Mouse (Mus musculus): ENCODE measurements around the gene Pik3ca. TPM values are rescaled to one million over a fixed set of nuclear protein-coding genes. Genes with fewer than 3 reads are reported as not detected.

Gene Pik3ca
- polyA plus RNA-seq, 1 experiment from 2014 or later, result 17.3 TPM

DNA sequence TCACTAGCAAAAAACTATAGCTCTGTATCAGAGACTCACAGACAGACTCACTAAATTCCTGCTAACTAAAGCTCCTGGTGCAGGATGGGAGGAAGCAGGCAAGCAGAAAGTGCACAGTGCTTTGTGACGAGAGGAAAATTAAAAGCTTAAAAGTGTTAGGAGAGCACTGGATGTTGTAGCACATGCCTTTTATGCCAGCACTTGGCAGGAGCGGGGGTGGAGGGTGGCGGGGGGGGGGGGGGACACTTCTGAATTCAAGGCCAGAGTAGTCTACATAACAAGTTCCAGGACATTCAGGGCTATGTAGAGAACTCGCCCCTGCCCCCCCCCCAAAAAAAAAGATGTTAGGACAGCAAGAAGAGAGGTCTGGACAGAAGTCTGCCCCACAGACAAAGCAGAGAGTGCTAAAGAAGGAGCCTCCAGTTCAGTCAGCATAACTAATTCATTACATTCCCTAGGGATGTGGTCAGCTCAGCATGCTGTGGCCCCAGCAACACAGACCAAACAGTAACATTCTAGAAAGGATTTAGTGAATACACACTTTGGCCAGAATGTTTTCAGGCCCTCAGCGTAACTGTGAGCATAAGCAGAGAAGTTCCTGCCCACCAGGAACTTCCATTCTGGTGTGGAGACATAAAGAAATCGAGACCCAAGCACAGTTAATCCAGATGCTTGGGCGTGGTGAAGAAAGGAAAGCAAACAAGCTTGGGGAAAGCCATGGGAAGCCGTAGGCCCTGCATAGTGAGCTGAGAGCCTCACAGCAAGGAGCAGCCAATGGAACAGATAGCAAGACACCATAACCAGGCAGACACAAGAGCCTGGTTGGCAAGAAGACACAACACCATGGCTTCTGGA is 98.6 kb downstream of the Pik3ca start:
- WGBS, result 45% methylated on average over 8 of the region's 8 CpGs
- TF ChIP-seq CTCF (IDR thresholded peaks at IDR 0.05; ENCODE audit: low read depth), result no peak
- Histone ChIP-seq H3K27ac (ENCODE audit: low read depth) (no peak overlapping the region), H3K27me3 (ENCODE audit: insufficient read depth, low read length) (no peaks in the 10 kb centered on the region), H3K9me3 (ENCODE audit: low read depth, low read length) (no peaks in the 10 kb centered on the region), H3K9ac (no peak overlapping the region), H3K4me3 (ENCODE audit: low read depth, low read length) (no peak overlapping the region), H3K36me3 (ENCODE audit: insufficient read depth) (no peaks in the 10 kb centered on the region), H3K4me1 (ENCODE audit: insufficient read depth) (no peaks in the 10 kb centered on the region), H3K4me2 (no peak overlapping the region)
- no peak for DNase-seq
- no peak for ATAC-seq (ENCODE audit: insufficient read depth)

GRCm38 (mm10) chr3:32496711-32497070 is 99.2 kb downstream of the Pik3ca start:
- Histone ChIP-seq H3K4me1 (ENCODE audit: insufficient read depth) (no peaks in the 10 kb centered on the region), H3K4me3 (ENCODE audit: low read depth, low read length) (no peak overlapping the region), H3K36me3 (ENCODE audit: insufficient read depth) (no peaks in the 10 kb centered on the region), H3K27ac (ENCODE audit: low read depth) (no peak overlapping the region), H3K9me3 (ENCODE audit: low read depth, low read length) (no peaks in the 10 kb centered on the region), H3K27me3 (ENCODE audit: insufficient read depth, low read length) (no peaks in the 10 kb centered on the region), H3K4me2 (no peak overlapping the region), H3K9ac (no peak overlapping the region)
- ATAC-seq (ENCODE audit: insufficient read depth) (no peak), DNase-seq (no peak)
- 100% methylated on average over 1 of the region's 1 CpGs for WGBS
- no peak for TF ChIP-seq CTCF (IDR thresholded peaks at IDR 0.05; ENCODE audit: low read depth)

DNA sequence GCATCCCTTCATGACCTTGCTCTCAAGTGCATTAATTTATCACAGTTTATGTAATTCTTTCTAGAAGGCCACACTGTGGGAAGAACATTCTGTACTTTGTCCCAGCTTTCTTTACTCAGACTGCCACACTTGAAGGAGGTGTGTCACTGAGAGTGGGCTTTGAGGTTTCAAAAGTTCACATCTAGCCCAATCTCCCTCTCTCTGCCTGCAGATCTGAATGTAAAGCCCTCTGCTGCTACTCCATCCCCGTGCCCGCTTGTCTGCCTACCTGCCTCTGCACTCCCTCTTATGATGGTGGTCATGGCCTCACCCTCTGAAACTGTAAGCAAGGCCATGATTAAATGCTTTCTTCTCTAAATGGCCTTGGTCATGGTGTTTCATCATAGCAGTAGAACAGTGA is 102.9 kb downstream of the Pik3ca start:
- ATAC-seq (ENCODE audit: insufficient read depth), result no peak
- no peak for DNase-seq
- no peak for TF ChIP-seq CTCF (IDR thresholded peaks at IDR 0.05; ENCODE audit: low read depth)

GRCm38 (mm10) chr3:32505841-32506240 is 108.4 kb downstream of the Pik3ca start:
- Histone ChIP-seq H3K27me3 (ENCODE audit: insufficient read depth, low read length) (no peaks in the 10 kb centered on the region), H3K9ac (no peak overlapping the region), H3K9me3 (ENCODE audit: low read depth, low read length) (no peaks in the 10 kb centered on the region), H3K4me1 (ENCODE audit: insufficient read depth) (no peaks in the 10 kb centered on the region), H3K4me2 (no peak overlapping the region), H3K4me3 (ENCODE audit: low read depth, low read length) (no peak overlapping the region), H3K36me3 (ENCODE audit: insufficient read depth) (no peaks in the 10 kb centered on the region), H3K27ac (ENCODE audit: low read depth) (no peak overlapping the region)
- WGBS, result 65% methylated on average over 3 of the region's 3 CpGs
- DNase-seq (no peak), ATAC-seq (ENCODE audit: insufficient read depth) (no peak)
- TF ChIP-seq CTCF (IDR thresholded peaks at IDR 0.05; ENCODE audit: low read depth), result no peak

More for the DNA sequence above, 102.9 kb downstream of the Pik3ca start:
- no peak overlapping the region for H3K9ac ChIP-seq
- no peaks in the 10 kb centered on the region for H3K27me3 ChIP-seq (ENCODE audit: insufficient read depth, low read length)
- H3K27ac ChIP-seq (ENCODE audit: low read depth), result no peak overlapping the region
- no peaks in the 10 kb centered on the region for H3K36me3 ChIP-seq (ENCODE audit: insufficient read depth)
- no peaks in the 10 kb centered on the region for H3K9me3 ChIP-seq (ENCODE audit: low read depth, low read length)
- H3K4me3 ChIP-seq (ENCODE audit: low read depth, low read length), result no peak overlapping the region
- H3K4me2 ChIP-seq, result no peak overlapping the region
- no peaks in the 10 kb centered on the region for H3K4me1 ChIP-seq (ENCODE audit: insufficient read depth)
- WGBS, result 87% methylated on average over 2 of the region's 2 CpGs

- H3K9me3 ChIP-seq (ENCODE audit: low read depth, low read length), result no peaks in the 10 kb centered on the region
- H3K4me1 ChIP-seq (ENCODE audit: insufficient read depth), result no peaks in the 10 kb centered on the region
- no peak overlapping the region for H3K4me3 ChIP-seq (ENCODE audit: low read depth, low read length)
- H3K27ac ChIP-seq (ENCODE audit: low read depth), result no peak overlapping the region
- no peaks in the 10 kb centered on the region for H3K27me3 ChIP-seq (ENCODE audit: insufficient read depth, low read length)
- H3K9ac ChIP-seq, result no peak overlapping the region
- no peak for TF ChIP-seq CTCF (IDR thresholded peaks at IDR 0.05; ENCODE audit: low read depth)
- no peak overlapping the region for H3K4me2 ChIP-seq
- ATAC-seq (ENCODE audit: insufficient read depth), result no peak
- peak; percentile 61 for DNase-seq
- 52% methylated on average over 11 of the region's 11 CpGs for WGBS
- H3K36me3 ChIP-seq (ENCODE audit: insufficient read depth), result no peaks in the 10 kb centered on the region
These were observed 109.1 kb downstream of the Pik3ca start for GRCm38 (mm10) chr3:32506366-32507225.

DNA sequence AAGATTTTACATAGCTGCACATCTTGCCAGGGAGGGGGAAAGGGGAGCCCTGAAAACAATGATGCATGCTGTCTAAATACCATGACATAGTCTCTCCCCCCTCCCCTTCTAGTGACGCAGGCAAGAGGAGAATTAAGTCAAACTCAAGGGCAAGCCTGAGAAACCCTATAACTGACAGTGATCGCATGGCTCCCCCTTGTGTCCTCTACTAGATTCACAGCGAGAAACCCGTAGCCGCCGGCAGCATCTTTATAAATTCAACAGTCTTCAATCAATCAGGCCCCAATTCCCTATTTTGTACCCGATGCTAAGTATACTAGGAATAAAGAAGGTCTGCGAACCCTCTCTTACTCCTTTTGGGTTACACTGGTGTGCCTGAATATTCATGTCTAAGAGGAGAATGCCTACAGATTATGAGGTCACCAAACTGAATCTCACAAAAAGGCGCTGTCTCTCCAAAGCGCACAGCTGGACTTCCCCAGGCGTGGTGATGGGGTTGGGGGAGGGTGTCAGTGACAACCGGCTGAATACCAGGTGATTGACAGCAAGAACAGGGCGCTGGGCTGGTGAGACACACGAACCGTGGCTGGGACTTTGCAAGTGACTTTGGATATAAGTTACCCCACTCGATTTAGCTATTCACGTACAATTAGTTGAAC is 111.3 kb downstream of the Pik3ca start:
- TF ChIP-seq CTCF (IDR thresholded peaks at IDR 0.05; ENCODE audit: low read depth), result peak; percentile 78
- Histone ChIP-seq H3K4me3 (ENCODE audit: low read depth, low read length) (peak overlapping the region; percentile 84; the same call in 1 of the 2 replicates), H3K4me1 (ENCODE audit: insufficient read depth) (no peaks in the 10 kb centered on the region), H3K27me3 (ENCODE audit: insufficient read depth, low read length) (no peaks in the 10 kb centered on the region), H3K4me2 (peak overlapping the region; percentile 71), H3K27ac (ENCODE audit: low read depth) (no peak overlapping the region), H3K9me3 (ENCODE audit: low read depth, low read length) (no peaks in the 10 kb centered on the region), H3K9ac (no peak overlapping the region), H3K36me3 (ENCODE audit: insufficient read depth) (peaks cover 7% of the 10 kb centered on the region; the same call in 1 of the 2 replicates)
- ATAC-seq (ENCODE audit: insufficient read depth) (no peak), DNase-seq (peak; percentile 91)
- 3% methylated on average over 17 of the region's 17 CpGs for WGBS

Measured in lung, embryonic 14.5 days (tissue).